Mouse (Mus musculus) embryo, embryonic 11 days (tissue): ENCODE results near the gene Eif4ebp2.

Experiments used
- DNase-seq: peaks from one replicate; pipeline ENCODE4 v3.0.0-alpha.2; 2015

The Eif4ebp2 gene

DNA sequence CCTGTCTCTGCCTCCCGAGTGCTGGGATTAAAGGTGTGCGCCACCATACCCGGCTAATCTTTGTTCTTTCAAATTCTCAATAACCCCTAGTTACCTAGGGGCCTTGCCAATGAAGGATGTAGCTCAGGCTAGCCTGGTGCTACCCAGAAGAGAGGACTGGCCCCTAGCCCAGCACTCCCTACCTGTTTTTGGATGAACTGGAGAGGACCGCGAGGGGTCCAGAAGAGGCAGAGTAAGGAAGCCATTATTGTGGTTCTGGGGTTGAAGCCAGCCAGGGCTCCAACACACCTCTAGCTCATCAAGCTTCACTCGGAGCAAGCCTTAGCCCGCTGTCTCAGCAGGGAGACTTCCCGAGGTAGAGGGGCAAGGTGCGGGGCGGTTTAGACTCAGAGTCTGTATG is 34.8 kb downstream of the Eif4ebp2 start, which contains the start of gene Nodal:
Gene Nodal (plus strand): TSS at position 301 of the 400 bp plus-strand sequence.
- no peak for DNase-seq

DNA sequence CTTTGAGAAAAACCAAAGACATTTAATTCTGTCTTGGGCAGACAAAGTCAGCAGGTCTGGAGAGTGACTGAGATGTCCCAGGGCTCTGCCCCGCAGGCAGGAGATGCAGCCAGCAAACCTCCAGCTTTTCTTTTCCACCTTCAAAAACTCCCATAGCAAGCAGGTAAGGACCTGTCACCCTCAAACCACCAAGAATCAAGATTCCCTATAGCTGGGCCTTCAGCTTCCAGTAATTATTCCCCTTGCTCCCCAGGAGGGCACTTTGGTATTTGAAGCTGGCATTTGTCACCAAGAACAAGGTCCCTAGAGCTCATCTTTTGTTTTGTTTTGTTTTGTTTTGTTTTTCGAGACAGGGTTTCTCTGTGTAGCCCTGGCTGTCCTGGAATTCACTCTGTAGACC is 35.4 kb downstream of the Eif4ebp2 start:
- DNase-seq = no peak

DNA sequence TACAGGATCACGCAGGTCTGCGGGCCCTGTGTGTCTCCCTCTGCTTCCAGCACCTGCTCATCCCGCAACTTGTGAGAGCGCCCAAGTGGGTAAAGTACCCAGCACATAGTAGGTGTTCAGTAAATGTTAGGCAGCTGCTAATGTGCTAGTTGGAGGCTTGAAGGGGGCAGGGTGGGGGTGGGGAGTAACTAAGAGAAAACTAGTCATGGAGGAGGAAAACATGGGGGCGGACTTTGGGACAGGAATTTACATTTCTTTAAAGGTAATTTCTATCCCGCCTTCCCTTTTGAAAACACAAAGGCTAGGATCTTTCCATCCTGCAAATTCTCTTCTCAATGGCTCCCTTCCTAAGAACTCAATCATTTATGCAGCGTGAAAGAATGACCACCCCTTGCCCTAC is 35.9 kb downstream of the Eif4ebp2 start:
- DNase-seq = no peak

DNA sequence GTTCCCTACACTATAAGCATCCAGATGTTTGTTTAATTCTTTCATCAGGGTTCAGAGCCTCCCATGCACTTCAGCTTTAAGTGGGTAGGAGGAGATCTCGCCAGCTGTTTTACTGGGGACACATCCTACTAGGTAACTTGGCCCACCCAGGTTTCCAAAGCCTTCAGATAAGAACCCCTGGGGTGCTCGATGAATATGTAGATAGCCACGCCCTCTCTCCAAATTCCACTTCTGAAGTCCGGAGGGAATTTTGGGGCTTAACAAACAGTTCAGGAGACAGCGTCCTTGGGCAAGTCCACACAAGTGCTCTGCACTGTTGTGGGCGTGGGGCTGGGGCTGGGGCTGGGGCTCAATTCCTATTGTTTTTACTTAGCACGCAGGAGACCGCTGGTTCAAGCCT is 36.6 kb downstream of the Eif4ebp2 start:
- no peak for DNase-seq

DNA sequence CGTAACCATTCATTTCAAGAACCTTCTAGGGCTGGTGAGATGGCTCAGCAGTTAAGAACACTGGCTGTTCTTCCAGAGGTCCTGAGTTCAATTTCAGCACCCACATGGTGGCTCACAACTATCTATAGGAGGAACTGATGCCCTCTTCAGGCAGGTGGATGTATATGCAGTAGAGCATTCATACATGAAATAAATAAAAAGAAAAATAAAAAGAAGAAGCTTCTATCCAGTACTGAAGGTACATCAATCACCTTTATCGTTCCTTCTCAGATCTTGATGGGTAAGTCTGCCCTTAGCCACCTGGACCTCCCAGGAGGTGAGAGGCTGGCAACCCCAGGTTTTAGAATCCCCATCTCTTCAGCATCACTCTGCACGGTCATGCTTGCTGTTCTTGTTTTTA is 37.2 kb downstream of the Eif4ebp2 start:
- no peak for DNase-seq

DNA sequence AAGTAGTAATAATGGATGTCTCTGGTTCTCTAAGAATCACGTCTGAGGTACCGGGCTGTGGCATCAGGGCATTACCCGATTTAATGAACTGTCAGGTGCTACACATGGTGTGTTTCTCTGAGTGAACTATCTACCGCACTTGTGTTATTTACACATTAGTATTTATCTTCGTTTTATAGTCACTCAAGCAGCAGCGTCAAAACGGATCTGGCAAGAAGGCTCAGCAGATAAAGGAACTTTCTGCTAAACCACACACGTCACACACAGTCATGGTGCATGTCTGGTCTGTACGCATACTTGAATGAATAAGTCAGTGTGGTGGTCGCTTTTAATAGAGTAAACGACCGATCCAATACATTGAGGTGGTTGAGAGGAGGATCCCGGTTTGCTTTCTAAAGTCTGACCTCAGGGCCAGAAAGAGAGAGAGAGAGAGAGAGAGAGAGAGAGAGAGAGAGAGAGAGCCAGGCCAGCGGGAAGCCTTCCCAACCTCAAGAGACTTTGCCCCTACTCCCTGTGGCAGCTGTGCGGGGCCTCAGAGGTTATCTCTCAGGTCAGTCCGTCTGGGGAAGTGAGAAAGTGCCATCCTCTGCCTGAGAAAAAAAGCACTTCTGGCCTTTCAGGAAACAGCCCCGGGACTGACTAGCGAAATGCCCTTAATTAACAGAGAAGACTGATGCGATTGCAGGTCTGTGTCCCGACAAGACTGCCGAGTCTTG is 39.4 kb downstream of the Eif4ebp2 start:
- no peak for DNase-seq

DNA sequence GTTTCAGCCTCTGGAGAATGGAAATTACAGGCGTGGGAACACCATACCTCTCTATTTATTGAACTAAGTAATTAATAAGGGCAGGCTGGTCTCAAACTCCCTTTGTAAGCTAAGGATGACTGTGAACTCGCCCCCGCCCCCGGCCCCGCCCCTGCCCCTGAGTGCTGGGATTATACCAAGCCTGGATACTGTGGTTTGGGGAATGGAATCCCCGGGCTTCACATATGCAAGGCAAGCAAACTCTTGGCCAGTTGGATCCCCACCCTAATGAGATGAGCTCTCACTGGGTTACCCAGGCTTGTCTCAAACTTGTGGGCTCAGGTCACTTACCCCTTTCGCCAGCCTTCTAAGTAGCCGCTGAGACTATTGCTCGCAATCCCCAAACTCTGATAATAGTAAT is 42.3 kb downstream of the Eif4ebp2 start:
- DNase-seq = no peak

DNA sequence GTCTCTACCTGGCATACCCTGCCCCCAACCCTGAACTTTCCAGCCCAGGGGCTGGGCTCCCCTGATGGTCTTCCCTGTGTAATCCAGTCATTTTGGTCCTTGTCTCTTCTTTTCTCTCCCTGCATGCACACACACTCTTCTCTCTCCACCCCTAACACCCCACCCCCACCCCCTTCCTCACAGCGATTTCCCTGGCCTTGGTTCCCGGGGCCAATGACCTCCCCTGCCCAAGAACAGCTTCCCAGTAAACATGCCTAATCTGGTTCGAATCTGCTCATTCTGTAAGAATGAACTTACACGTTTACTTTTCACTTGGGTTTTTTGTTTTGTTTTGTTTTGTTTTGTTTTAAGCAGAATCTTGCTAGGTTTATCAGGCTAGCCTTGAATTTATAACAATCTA is 42.7 kb downstream of the Eif4ebp2 start:
- DNase-seq = no peak

DNA sequence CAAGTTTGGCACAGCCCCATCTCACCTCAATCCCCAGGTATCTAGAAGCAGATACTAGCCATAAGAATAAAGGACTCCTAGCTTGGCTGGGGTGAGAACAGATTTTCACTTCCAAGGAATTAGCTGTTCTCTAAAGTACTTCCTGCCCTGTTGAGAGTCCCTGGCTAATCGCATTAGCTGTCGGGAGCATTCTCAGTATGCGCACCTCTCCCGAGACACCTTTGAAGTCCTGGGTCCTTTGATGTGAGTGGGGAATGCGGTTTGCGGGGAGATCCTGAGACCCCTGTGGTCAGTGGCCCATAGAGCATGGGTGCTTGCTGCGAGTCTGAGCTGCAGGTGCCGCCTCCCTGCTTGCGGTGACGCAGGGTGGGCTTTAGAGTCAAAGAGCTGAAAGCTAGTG is 46.5 kb downstream of the Eif4ebp2 start:
- no peak for DNase-seq

DNA sequence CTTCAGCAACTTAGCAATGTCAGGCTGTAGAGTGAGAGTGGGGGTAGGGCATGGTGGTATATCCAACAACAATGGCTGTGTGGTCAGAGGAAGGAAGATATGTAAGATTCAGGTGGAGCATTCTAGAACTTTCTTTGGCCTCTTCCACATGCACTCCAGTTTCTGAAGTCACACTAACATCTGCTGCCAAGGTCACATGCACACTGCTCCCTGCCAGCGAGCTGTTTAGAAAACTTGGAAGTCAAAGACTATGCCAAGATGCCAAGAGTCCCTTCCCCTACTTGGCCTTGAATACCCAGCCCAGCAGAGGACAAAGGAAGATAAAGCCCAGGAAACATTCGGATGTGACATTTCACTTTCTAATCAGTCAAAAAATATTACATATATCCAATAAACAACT is 49.5 kb downstream of the Eif4ebp2 start:
- no peak for DNase-seq

DNA sequence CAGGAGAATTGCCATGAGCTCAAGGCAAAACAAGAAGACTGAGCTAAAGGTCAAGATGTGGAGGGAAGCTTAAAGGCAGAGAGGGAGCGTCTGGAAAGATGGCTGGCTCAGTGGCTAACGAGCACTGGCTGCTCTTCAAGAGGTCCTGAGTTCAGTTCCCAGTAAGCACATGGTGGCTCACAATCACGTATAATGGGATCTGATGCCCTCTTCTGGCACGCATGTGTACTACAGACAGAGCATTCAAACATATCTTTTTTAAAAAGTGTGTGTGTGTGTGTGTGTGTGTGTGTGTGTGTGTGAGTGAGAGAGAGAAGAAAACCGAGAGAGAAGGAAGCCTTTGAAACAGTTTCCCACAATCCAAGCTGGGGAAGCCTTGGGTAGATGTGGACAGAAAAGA is 50.0 kb downstream of the Eif4ebp2 start:
- no peak for DNase-seq

DNA sequence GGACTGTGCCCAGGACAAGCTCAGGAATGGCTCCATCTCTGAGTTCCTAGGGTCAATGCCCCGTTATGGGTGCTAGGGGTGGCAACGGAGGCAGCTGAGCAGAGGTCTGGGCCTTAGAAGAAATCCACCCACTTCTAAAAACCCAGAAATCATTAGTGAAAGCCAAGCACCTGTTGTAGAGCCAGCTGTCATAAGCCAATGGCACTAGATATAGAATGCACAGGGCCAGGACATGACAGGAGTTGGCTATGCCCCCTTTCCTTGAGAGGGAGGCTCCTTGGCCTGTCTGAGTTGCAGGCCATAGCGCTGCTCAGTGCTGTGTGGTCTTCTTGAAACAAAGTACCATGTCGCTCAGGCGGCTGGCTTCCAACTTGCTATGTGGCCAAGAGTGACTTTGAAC is 52.1 kb downstream of the Eif4ebp2 start:
- DNase-seq = no peak

DNA sequence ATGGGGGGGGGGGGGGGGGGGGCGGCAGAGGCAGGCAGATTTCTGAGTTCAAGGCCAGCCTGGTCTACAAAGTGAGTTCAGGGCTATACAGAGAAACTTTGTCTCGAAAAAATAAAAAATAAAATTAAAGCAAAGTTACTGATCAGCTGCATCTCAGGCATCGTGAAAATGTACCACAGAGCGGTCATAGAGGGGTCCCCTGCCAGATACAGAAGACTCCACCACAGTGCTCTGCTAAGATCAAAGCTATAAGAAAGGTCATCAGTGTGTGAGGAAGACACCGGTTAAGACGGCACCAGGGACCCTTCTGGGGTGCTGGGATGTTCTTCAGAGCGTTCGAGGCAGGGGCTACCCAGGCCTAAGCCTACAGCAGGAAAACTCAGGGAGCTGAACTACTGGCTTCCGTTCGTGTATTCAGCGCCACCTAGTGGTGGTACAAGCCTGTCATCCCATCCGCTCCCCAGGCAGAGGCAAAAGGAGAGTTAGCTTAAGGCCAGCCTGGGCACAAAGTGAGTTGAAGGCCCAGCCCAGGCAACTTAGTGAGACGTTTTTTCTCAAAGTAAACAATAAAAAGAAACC is 53.2 kb downstream of the Eif4ebp2 start:
- DNase-seq = peak; percentile 91

DNA sequence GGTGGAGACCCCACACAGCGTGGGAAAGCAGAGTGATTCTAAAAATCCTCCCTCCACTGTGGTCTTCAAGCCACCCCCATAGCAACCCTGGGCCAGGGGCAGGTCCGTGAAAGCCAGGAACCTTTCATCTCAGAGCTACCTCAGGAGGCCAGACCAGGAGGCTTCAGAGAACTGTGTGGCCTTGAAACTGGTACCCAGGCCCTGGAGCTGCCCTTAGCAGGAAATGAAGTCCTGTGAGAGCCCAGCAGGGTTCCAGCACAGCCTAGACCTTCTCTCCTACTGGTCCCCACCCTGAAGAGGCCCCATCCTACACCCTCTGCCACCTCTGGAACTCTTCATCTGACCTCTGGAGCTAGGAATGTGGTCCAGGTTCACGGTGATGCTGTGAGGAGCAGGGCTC is 54.3 kb downstream of the Eif4ebp2 start:
- no peak for DNase-seq

DNA sequence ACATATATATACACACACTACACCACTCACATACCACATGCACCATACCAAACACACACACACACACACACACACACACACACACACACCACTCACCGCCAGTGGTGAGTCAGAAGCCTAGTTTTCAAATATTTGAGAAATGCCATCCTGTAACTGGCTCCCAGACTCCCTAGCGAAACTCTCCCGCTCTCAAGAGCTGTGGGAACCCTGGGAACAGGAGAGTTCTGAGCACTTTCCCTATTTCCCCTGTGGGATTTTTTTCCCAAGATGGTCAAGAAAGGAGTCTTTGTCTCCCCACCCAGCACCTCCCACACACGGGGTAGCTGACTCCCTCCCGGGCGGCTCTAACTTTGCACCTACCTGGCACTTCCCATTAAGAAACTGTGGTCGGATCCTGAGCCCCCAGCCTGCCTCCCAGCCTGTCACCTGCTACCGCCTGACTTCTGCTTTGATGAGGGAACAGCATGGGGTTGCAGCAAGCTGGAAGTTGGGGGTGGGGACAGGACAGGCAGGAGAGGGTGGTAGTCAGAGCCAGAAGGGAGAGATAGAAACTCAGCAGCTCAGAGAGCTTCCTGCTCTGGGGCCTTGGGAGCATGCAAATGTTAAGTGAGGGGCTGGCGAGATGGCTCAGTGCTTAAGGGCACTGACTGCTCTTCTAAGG is 57.9 kb downstream of the Eif4ebp2 start:
- no peak for DNase-seq

DNA sequence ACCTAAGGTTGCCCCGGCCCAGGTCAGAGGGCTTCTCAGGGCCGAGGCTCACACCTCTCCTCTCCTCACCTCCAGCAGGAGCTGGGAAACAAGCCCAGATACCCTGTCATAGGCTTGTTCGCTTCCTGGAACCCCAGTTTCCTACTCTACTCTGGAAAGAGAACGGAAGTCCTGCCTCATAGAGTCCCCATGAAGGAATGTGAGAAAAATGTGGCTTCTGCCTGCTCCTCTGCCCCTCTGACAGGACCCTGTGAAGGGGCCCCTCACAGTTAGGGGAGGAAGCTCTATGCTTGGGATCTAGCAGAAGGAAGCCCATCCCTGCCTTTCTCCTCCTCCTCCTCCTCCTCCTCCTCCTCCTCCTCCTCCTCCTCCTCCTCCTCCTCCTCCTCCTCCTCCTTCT is 59.9 kb downstream of the Eif4ebp2 start:
- DNase-seq = no peak

DNA sequence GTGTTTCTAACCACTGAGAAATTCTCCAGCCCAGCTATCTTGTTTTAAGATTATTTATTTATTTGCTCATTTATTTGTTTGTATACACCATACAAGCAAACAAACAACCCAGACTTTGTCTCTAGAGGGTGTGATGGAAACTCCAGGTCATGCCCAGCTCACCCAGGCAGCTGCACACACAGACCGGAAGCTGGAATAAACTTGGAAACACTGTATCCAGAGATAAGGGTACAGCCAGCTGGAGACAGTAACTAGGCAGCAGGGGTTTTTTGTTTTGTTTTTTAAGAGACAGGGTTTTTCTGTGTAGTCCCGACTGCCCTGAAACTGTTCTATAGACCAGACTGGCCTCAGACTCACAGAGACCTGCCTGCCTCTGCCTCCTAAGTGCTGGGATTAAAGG is 62.3 kb downstream of the Eif4ebp2 start:
- no peak for DNase-seq

DNA sequence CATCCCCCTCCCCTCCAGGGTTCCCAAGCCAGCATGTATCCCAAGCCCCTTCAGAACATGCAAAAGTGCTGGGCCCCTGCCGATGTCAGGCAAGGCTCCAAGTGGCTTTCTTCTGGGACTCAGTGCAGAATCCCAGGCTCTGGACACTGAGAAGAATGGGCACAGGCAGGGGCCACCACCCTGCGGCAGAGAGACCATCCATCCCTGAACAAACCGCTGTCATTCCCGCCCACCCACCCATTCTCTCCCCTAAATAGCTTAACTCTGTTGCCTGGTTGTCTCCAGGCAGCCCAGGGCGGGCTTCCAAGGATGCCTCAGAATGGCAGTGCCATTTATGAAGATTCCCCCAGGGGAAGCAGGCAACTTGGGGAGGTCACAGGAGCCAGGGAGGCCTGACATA is 63.4 kb downstream of the Eif4ebp2 start:
- DNase-seq = no peak

DNA sequence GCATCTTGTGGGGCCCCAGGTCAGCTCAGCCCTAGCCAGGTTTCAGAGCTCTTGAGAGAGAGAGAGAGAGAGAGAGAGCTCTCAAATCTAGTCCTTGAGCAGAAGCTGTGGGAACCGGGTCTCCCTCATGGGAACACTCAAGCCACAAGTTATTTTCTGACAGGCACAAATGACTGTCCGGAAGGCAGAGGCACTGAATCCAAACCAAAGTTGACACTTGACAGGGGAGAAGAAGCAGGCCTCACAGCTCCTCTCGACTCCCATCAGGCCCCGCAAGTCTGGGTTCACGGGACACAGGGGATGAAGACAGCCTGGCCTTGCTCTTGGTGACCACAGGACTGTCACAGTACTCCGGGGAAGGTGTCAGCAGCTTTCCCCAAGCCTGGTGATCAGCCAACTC is 66.2 kb downstream of the Eif4ebp2 start:
- DNase-seq = no peak

DNA sequence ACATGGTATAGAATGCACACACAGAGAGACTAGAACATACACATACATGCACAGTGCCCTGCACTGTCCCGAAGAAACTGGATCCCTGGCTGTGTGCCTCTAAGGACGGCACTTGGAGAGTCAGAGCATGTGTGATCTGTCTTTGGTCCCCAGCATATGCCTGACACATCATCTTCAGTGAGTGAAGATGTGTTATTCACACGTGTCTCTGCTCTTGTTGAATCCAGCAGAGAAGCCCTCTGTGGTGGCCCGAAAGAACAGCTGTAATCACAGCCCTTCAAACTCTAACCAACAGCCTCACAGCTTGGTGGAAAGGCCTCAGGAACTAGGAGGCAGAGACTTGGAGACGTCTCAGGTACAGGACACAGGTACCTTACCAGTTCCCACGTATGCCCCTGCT is 67.3 kb downstream of the Eif4ebp2 start:
- DNase-seq = no peak

DNA sequence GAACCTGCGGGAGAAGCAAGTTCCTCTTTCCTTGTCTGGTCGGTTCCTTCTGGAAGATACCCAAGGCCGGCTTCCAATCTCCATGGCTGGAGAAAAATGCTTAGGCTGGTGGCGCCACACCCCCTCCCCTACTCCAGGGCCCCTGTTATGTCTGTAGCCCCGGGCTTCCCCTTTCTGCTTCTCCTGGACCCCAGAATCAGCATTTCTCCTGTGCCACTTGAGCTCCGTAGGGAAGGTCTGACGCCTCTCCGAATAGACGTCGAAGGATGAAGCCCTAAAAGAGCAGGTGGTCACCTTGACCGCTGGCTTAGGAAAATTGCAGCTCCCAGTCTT is 68.8 kb downstream of the Eif4ebp2 start:
- DNase-seq = no peak

DNA sequence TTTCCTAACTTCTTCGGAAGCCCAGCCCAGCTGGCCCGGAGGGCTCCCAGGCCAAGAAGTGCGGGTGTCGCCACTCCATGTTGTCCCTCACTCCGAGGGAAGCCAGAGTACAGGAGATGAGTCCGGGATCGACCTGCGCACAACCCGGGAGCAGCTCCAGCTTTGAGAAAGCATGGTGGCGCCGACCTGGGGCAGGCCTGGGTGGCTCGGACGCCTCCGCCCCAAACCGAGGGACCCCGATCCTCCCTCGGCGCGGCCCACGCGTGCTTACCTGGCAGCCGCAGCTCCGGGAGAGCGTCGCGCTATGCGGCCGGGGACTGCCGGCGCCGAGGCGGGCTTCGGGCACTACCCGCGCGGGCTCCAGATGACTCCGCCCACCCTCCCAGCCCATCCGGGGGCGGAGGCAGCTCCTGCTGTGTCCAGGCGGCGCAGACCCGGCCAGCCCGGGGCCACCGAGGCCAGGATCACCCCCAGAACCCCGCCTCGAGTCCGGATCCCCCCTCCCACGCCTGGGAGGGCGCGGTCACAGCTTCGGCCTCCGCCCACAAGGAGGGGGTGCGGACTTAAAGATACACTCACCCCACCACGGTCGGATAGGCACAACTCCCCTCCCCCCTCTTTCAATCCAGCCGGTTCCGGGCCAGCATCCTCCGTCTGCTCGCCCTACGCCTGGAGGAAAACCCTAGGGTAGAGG is 69.3 kb downstream of the Eif4ebp2 start, which contains the start of gene Pald1:
Gene Pald1 (minus strand): TSS at position 510 of the 694 bp plus-strand sequence.
- peak; percentile 91 for DNase-seq

DNA sequence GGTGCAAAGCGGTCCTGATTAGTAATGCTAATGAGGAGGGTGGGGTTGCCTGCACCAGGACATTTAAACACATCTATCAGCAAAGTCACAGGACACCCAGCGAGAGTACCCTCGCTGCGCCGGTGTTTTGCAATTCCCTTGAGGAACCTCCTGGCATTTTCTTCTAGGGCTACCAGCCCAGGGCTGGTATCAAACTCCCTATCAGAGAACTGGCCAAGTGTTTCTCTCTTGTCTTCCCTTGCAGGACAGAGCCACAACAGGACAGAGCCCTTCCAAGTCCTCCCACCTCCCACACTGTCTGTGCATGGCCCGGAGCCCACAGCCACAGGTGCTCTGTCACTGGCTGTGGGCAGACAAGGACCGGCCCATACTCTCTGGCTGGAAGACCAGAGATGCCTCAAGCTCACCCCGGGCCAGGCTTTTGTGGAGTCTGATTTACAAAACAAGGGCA is 70.2 kb downstream of the Eif4ebp2 start:
- no peak for DNase-seq

DNA sequence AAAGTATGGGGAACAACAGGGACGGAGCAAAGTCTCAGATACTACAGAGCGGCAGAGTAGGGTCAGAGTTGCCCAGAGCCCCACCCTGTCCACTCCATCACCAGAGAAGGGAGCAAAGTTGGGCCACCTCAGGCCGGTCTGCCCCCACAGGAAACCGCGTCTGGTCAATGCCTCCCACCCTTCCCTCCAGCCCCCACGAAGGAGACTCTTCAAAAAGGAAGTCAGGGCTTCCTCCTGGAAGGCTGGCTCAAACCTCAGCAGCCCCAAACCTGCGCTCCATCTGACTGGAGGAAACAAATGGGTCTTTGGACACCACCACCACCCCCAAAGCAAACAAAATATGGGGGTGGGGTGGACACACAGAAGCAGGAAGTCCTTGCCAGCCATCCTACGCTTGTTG is 70.6 kb downstream of the Eif4ebp2 start:
- no peak for DNase-seq
